Mouse (Mus musculus): ENCODE measurements around the gene Gpr141.

- no peak for TF ChIP-seq CTCF (IDR thresholded peaks at IDR 0.05; ENCODE audit: low read depth, low read length)
- no peak for TF ChIP-seq POLR2A (IDR thresholded peaks at IDR 0.05; ENCODE audit: extremely low read depth, insufficient read depth, low read length)
Measured at GRCm38 (mm10) chr13:19763211-19763610, 60.8 kb downstream of the Gpr141 start.
